Mouse (Mus musculus): Measurements from ENCODE around the gene Prelid1. TPM values are rescaled to one million over a fixed set of nuclear protein-coding genes. Genes with fewer than 3 reads are reported as not detected.
A peak's percentile ranks its signal among the peaks of the same experiment; 100 is the strongest.

Prelid1 gene
- polyA plus RNA-seq, 1 experiment = not detected

DNA sequence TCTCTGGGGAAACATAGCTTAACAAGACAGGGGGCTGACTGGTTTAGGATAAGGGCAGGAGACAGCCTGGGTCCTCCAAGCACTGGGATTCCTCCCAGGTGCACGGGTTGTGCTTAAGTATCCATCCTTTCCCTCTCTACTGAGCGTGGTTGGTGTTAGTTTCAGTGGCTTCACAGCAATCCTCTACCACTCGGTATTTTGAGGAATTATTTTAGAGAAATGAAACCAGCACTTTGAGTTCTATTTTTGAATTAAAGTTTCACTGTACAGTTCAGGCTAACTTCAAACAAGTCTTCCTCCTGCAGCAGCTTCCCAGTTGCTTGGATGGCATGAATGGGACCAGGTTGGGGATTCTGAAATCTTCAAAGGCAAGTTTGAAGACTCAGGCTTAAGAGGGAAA, 1.9 kb upstream of the Prelid1 start:
- TF ChIP-seq CTCF (IDR thresholded peaks at IDR 0.05; ENCODE audit: insufficient read depth, low read depth, low read length) (no peak), POLR2A (IDR thresholded peaks at IDR 0.05; ENCODE audit: insufficient read depth, low read depth, low read length) (no peak)
- Histone ChIP-seq H3K27ac (ENCODE audit: insufficient read depth, low read depth, low read length) (no peak overlapping the region), H3K4me3 (ENCODE audit: insufficient read depth, low read depth, low read length) (no peak overlapping the region), H3K4me1 (ENCODE audit: control insufficient read depth, insufficient read depth, low read length) (peaks cover 7% of the 10 kb centered on the region)
- WGBS = 67% methylated on average over 3 of the region's 3 CpGs

DNA sequence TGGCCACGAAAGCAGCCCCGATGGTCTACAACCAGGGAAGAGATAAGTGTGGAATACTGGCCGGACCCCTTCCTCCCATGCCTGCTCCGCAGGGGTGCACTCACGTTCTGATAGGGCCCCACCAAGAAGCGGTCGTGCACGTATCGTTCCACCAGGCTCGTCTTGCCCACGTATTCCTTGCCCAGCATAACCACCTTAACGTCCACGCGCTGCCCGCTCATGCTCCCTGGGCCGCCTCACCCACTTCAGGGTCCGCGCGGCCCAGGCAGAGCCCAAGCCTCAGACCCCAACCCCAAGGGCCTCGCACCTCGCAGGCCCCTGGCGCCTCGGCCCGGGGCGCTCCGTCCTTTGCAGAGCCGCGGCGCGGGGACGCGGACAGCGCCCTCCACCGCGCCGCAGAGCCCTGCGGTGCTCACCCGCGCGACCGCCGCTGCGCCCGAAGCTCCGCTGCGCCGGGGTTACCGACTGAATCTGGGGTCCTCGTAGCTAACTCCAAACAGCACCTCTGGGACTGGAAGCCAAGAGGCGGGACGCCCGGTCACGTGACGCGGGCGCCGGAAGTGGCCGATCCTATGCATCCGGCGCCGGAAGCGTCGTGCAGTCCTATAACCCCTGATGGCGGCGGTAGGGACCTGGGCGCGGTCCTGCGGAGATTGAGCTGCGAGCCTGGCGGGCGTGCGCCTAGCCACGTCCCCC, 1.3 kb downstream of the Prelid1 start, which contains the start of gene Rab24:
Gene Rab24, minus strand, starts transcription at position 513 of the 696 bp plus-strand sequence.
- TF ChIP-seq CTCF (IDR thresholded peaks at IDR 0.05; ENCODE audit: insufficient read depth, low read depth, low read length) (no peak), POLR2A (IDR thresholded peaks at IDR 0.05; ENCODE audit: insufficient read depth, low read depth, low read length) (no peak; the same call in 1 of the 2 replicates)
- under 1% methylated on average over 73 of the region's 73 CpGs for whole genome bisulfite sequencing
- Histone ChIP-seq H3K4me1 (ENCODE audit: control insufficient read depth, insufficient read depth, low read length) (peaks cover 8% of the 10 kb centered on the region), H3K4me3 (ENCODE audit: insufficient read depth, low read depth, low read length) (peak within 1 kb of the TSS; percentile 91), H3K27ac (ENCODE audit: insufficient read depth, low read depth, low read length) (0 out of 2 replicates have a peak within 1 kb of the TSS, but pooled peaks have one; percentile 16)

DNA sequence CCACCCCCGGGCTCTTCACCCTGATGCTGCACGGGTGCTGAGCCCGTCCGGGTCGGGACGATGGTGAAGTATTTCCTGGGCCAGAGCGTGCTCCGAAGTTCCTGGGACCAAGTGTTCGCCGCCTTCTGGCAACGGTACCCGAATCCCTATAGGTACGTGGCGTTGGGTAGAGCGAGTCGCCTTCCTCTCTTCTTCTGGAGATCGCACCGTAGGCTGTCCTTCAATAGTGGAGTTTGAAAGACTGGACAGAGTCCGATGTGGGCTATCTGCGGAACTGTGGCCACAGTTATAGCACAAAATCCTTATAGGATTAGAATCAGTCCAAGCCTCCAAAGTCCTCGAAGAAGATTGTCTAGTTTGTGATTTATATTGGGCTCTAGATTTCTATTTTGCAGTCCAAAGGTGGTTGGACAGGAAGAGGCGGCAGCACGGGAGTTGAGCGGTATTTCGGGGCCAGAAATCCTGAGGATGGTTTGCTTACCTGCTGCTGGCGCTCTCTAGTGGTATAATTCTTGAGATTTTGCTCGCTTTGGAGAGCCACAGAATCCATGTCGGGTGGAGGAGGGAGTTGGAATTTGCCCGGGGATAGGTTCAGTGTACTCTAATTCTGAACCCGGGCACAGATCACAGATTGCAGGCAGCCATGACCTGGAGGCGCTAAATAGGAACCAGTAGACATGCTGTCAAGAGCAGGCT, 2.0 kb downstream of the Prelid1 start:
- Histone ChIP-seq H3K27ac (ENCODE audit: insufficient read depth, low read depth, low read length) (no peak overlapping the region), H3K4me1 (ENCODE audit: control insufficient read depth, insufficient read depth, low read length) (peaks cover 12% of the 10 kb centered on the region), H3K4me3 (ENCODE audit: insufficient read depth, low read depth, low read length) (peak overlapping the region; percentile 91)
- under 1% methylated on average over 31 of the region's 31 CpGs for WGBS
- TF ChIP-seq CTCF (IDR thresholded peaks at IDR 0.05; ENCODE audit: insufficient read depth, low read depth, low read length) = no peak

DNA sequence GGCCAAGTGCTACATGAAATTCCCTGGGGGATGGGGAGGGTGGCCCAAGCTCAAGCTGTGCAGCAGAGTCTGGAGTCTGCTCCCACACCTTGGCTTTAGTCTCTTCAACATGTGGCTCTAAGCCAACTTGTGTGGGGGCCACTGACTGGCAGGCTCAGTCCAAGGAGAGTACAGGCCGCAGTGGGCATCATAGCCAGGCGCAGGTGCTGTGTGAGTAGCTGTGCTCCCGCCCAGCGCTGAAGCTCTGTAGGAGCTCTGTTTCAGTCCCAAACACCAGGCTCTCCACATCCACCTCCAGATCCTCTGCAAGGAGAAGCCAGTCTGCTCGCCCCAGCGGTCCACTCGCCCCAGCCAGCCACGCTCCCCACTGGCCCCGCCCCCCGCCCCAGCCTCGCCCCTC, 5.3 kb downstream of the Prelid1 start:
- Histone ChIP-seq H3K27ac (ENCODE audit: insufficient read depth, low read depth, low read length) (no peak overlapping the region), H3K4me1 (ENCODE audit: control insufficient read depth, insufficient read depth, low read length) (peaks cover 27% of the 10 kb centered on the region), H3K4me3 (ENCODE audit: insufficient read depth, low read depth, low read length) (no peak overlapping the region)
- TF ChIP-seq CTCF (IDR thresholded peaks at IDR 0.05; ENCODE audit: insufficient read depth, low read depth, low read length) = no peak
- no peak for TF ChIP-seq POLR2A (IDR thresholded peaks at IDR 0.05; ENCODE audit: insufficient read depth, low read depth, low read length)
- 77% methylated on average over 11 of the region's 11 CpGs for WGBS

DNA sequence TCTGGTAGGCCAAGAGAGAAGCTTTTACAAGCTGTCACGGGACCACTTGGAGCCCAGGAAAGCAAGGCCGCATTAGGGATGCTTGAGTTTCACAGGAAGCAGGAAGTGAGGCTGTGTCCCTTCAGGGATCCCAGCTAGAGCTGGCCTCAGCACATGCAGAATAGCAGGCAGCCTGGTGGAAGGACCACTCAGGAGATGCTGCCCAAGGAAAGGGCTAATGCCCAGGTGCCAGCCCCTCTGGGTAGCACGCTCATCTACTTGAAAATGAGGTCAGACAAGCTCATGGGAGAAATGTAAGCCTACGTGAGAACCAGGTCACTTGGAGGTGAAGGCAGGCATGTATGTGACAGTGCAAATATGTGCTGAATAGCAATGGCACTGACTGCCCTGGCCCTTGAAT, 6.9 kb downstream of the Prelid1 start:
- TF ChIP-seq POLR2A (IDR thresholded peaks at IDR 0.05; ENCODE audit: insufficient read depth, low read depth, low read length) = no peak
- no peak for TF ChIP-seq CTCF (IDR thresholded peaks at IDR 0.05; ENCODE audit: insufficient read depth, low read depth, low read length)
- peak overlapping the region; percentile 9 for H3K27ac ChIP-seq (ENCODE audit: insufficient read depth, low read depth, low read length)
- no peak overlapping the region for H3K4me3 ChIP-seq (ENCODE audit: insufficient read depth, low read depth, low read length)
- H3K4me1 ChIP-seq (ENCODE audit: control insufficient read depth, insufficient read depth, low read length) = peaks cover 27% of the 10 kb centered on the region
- 41% methylated on average over 4 of the region's 4 CpGs for WGBS

DNA sequence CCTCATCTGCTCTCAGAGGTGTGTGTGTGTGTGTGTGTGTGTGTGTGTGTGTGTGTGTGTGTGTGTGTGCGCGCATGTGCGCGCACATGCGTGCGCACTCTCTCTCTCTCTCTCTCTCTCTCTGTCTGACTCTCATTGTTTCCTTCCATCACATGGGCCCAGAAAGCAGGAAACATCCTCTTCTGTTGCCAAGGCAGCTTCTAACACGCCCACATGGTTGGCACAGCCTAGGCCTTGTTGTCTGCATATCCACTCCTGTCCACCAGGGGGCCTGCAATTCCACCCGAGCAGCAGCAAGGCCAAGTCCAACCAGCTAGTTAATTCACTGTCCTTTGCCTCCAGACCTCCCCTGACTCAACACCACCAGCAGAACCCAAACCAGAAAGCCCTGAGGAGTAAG, 7.3 kb downstream of the Prelid1 start:
- 1% methylated on average over 8 of the region's 8 CpGs for WGBS
- Histone ChIP-seq H3K27ac (ENCODE audit: insufficient read depth, low read depth, low read length) (peak overlapping the region; percentile 9; the same call in 1 of the 2 replicates), H3K4me1 (ENCODE audit: control insufficient read depth, insufficient read depth, low read length) (peaks cover 25% of the 10 kb centered on the region), H3K4me3 (ENCODE audit: insufficient read depth, low read depth, low read length) (no peak overlapping the region)
- TF ChIP-seq CTCF (IDR thresholded peaks at IDR 0.05; ENCODE audit: insufficient read depth, low read depth, low read length) = peak; percentile 83
- TF ChIP-seq POLR2A (IDR thresholded peaks at IDR 0.05; ENCODE audit: insufficient read depth, low read depth, low read length) = no peak

DNA sequence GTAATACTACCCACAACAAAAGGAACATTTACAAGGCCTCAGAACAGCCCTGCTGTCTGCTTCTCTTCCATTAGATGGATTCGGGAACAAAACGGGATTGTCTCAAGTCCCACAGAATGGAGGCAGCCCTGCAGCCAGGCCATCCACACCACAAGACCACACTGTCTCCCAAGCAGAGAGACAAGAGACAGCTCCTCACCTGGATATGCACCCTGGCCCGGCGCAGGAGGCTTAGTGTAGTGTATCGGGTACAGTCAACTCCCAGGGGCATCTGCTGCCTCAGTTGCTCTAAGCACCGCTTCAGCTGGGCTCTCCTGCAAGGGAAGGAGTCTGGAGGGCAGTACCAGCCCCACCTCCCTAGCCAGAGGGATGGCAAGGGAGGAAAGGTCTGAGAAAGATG, 7.9 kb downstream of the Prelid1 start:
- Histone ChIP-seq H3K4me1 (ENCODE audit: control insufficient read depth, insufficient read depth, low read length) (peaks cover 21% of the 10 kb centered on the region), H3K4me3 (ENCODE audit: insufficient read depth, low read depth, low read length) (no peak overlapping the region), H3K27ac (ENCODE audit: insufficient read depth, low read depth, low read length) (no peak overlapping the region)
- 84% methylated on average over 6 of the region's 6 CpGs for WGBS
- TF ChIP-seq POLR2A (IDR thresholded peaks at IDR 0.05; ENCODE audit: insufficient read depth, low read depth, low read length) (no peak), CTCF (IDR thresholded peaks at IDR 0.05; ENCODE audit: insufficient read depth, low read depth, low read length) (no peak)

DNA sequence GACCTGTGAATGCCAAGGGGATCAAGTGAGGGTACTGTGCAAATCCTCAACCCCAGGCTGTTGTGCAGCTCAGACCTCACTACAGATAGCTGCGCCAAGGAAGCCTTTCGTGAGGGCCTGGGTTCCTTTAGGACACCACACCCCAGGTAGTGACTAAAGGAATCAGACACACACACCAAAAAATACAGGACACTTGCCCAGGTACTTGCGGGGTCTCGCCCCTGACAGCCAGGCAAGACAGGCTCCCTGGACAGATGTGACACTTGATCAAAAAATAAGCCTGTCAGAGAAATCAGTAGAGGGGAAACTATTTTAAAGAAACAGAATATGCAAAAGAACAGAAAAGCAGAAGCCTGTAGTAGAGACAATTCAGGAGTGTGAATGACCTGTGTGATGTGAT, 8.3 kb downstream of the Prelid1 start:
- Histone ChIP-seq H3K4me1 (ENCODE audit: control insufficient read depth, insufficient read depth, low read length) (peaks cover 19% of the 10 kb centered on the region), H3K4me3 (ENCODE audit: insufficient read depth, low read depth, low read length) (no peak overlapping the region), H3K27ac (ENCODE audit: insufficient read depth, low read depth, low read length) (no peak overlapping the region)
- 75% methylated on average over 4 of the region's 4 CpGs for WGBS
- TF ChIP-seq POLR2A (IDR thresholded peaks at IDR 0.05; ENCODE audit: insufficient read depth, low read depth, low read length) (no peak), CTCF (IDR thresholded peaks at IDR 0.05; ENCODE audit: insufficient read depth, low read depth, low read length) (no peak)

DNA sequence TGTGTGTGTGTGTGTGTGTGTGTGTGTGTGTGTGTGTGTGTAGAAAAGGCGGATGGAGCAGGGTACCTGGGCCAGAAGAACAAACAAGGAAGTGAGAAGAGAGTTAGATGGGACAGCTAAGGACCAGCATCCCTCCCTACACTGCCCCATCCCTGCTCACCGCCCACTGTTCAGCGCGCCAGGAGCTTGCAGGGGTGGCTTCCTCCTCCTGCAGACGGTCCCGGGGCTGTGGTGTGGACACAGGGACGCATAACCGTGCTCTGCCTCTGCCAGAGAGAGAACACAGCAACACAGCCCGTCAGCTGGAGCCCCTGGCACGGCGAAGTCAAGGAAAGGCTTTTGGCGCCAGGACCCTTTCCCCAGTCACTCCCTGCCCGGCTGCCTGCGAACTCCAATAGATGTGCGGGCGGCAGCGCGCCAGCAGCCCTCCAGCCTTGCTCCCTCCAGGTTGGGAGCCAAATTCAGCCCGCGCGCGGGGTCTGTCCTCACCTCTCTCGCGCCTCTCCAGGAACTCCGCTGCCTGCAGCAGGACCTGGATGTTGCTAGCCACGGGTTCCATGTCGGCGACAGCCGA, 8.9 kb downstream of the Prelid1 start:
- H3K27ac ChIP-seq (ENCODE audit: insufficient read depth, low read depth, low read length) = no peak overlapping the region
- 1% methylated on average over 28 of the region's 29 CpGs for WGBS
- peaks cover 19% of the 10 kb centered on the region for H3K4me1 ChIP-seq (ENCODE audit: control insufficient read depth, insufficient read depth, low read length)
- TF ChIP-seq CTCF (IDR thresholded peaks at IDR 0.05; ENCODE audit: insufficient read depth, low read depth, low read length) (no peak), POLR2A (IDR thresholded peaks at IDR 0.05; ENCODE audit: insufficient read depth, low read depth, low read length) (no peak)
- H3K4me3 ChIP-seq (ENCODE audit: insufficient read depth, low read depth, low read length) = peak overlapping the region; percentile 45
